9 mouse cellular contexts compared by ENCODE assay signal in genomic region chr11:59707481-59707880, GRCm38 (mm10). TPM values are rescaled to one million over a fixed set of nuclear protein-coding genes. Genes with fewer than 3 reads are reported as not detected.
DNase-seq lines count a peak whose midpoint lies in the region; ATAC-seq and TF ChIP-seq lines count a peak whose summit lies in the region.
"Had no signal": no experiment of that assay in that cellular context is flagged by ENCODE, and none has a peak within 500 bp of the region (broad histone marks: within the 10 kb centered on the region; RNA-seq: fewer than 3 reads in every experiment).

No protein-coding gene starts in this region.

- H3K27ac ChIP-seq in embryonic facial prominence, embryonic 12.5 days, result peak overlapping the region; percentile 90
- H3K27ac ChIP-seq in hindbrain, embryonic 15.5 days (replicated peaks), result peak overlapping the region; percentile 75
- peak overlapping the region; percentile 85 for H3K27ac ChIP-seq in midbrain, postnatal 0 days (ENCODE audit: low read depth, low read length)
- H3K27ac ChIP-seq: liver, embryonic 15.5 days had no signal

- no peak for ATAC-seq in embryonic facial prominence, embryonic 12.5 days (ENCODE audit: insufficient number of reproducible peaks, insufficient read depth, low FRiP score, low TSS enrichment)
- ATAC-seq in hindbrain, embryonic 15.5 days (ENCODE audit: low FRiP score, low read depth), result no peak
- ATAC-seq in midbrain, postnatal 0 days (ENCODE audit: low FRiP score), result no peak

- DNase-seq in kidney, postnatal 14 days, result peak; percentile 12
- DNase-seq in kidney, postnatal 36 days, result no peak
- no peak for DNase-seq in midbrain, postnatal 0 days (ENCODE audit: low spot score)
- DNase-seq in left cerebral cortex, adult 9 months (ENCODE audit: low spot score in 2 of 2), result no peak
- DNase-seq in gastrocnemius, adult 18-20 months (ENCODE audit: low spot score), result no peak
- DNase-seq in layer of hippocampus, adult 9-10 months (ENCODE audit: low spot score), result no peak

- H3K9ac ChIP-seq in embryonic facial prominence, embryonic 12.5 days, result no peak overlapping the region
- no peak overlapping the region for H3K9ac ChIP-seq in hindbrain, embryonic 15.5 days
- H3K9ac ChIP-seq in midbrain, postnatal 0 days (replicated peaks; ENCODE audit: low read length, poor library complexity, severe bottlenecking), result no peak overlapping the region
- H3K9ac ChIP-seq: liver, embryonic 15.5 days had no signal

- H3K4me3 ChIP-seq in embryonic facial prominence, embryonic 12.5 days, result no peak overlapping the region
- H3K4me3 ChIP-seq in hindbrain, embryonic 15.5 days, result no peak overlapping the region
- H3K4me3 ChIP-seq in midbrain, postnatal 0 days (ENCODE audit: low read depth, low read length), result no peak overlapping the region
- H3K4me3 ChIP-seq: liver, embryonic 15.5 days had no signal

- WGBS in embryonic facial prominence, embryonic 12.5 days, result 27% methylated on average over 2 of the region's 2 CpGs
- WGBS in hindbrain, embryonic 15.5 days, result 10% methylated on average over 2 of the region's 2 CpGs
- 17% methylated on average over 2 of the region's 2 CpGs for WGBS in midbrain, postnatal 0 days

- H3K4me2 ChIP-seq in embryonic facial prominence, embryonic 12.5 days (replicated peaks), result peak overlapping the region; percentile 21; the same call in 1 of the 2 replicates
- peak overlapping the region; percentile 16; the same call in 1 of the 2 replicates for H3K4me2 ChIP-seq in hindbrain, embryonic 15.5 days
- H3K4me2 ChIP-seq in midbrain, postnatal 0 days (ENCODE audit: low read depth, low read length, poor library complexity, severe bottlenecking), result no peak overlapping the region
- H3K4me2 ChIP-seq: liver, embryonic 15.5 days had no signal

- TF ChIP-seq CTCF in midbrain, postnatal 0 days (IDR thresholded peaks at IDR 0.05), result no peak

- peaks cover 14% of the 10 kb centered on the region; the same call in 1 of the 2 replicates for H3K36me3 ChIP-seq in embryonic facial prominence, embryonic 12.5 days
- no peaks in the 10 kb centered on the region for H3K36me3 ChIP-seq in hindbrain, embryonic 15.5 days
- H3K36me3 ChIP-seq in midbrain, postnatal 0 days (ENCODE audit: insufficient read depth, low read length), result peaks cover 2% of the 10 kb centered on the region

- no peaks in the 10 kb centered on the region for H3K9me3 ChIP-seq in embryonic facial prominence, embryonic 12.5 days
- H3K9me3 ChIP-seq in hindbrain, embryonic 15.5 days, result no peaks in the 10 kb centered on the region
- no peaks in the 10 kb centered on the region for H3K9me3 ChIP-seq in midbrain, postnatal 0 days (ENCODE audit: low read length)
- H3K9me3 ChIP-seq: liver, embryonic 15.5 days had no signal

- H3K27me3 ChIP-seq in embryonic facial prominence, embryonic 12.5 days, result no peaks in the 10 kb centered on the region
- H3K27me3 ChIP-seq in hindbrain, embryonic 15.5 days, result no peaks in the 10 kb centered on the region
- no peaks in the 10 kb centered on the region for H3K27me3 ChIP-seq in midbrain, postnatal 0 days (ENCODE audit: insufficient read depth, low read length)
- H3K27me3 ChIP-seq: liver, embryonic 15.5 days had no signal

- peaks cover 25% of the 10 kb centered on the region for H3K4me1 ChIP-seq in embryonic facial prominence, embryonic 12.5 days
- H3K4me1 ChIP-seq in hindbrain, embryonic 15.5 days (replicated peaks), result peaks cover 28% of the 10 kb centered on the region
- peaks cover 20% of the 10 kb centered on the region; the same call in 1 of the 2 replicates for H3K4me1 ChIP-seq in midbrain, postnatal 0 days (ENCODE audit: insufficient read depth, low read length)

RNA-seq across cellular contexts. Expression of gene Mprip, which starts 46.4 kb away (rescaled TPM):
- 87.9 and 109 TPM in 2 replicates for polyA plus RNA-seq in embryonic facial prominence, embryonic 12.5 days (2016; fragmentation: Nextera tagmentation; extraction: Ambion mirVana)
- 78.7 and 80.4 TPM in 2 replicates for polyA plus RNA-seq in hindbrain, embryonic 15.5 days (2015; fragmentation: Nextera tagmentation; extraction: Ambion mirVana)
- total RNA-seq in midbrain, postnatal 0 days (2014; rRNA removed), result 157 and 172 TPM in 2 replicates
- polyA plus RNA-seq in midbrain, postnatal 0 days (2015; fragmentation: Nextera tagmentation; extraction: Ambion mirVana), result 49.3 and 53.3 TPM in 2 replicates
- 10 to 100 TPM; 61.2 to 84.0 TPM for total RNA-seq in gastrocnemius, adult 18-20 months (2021)
